Mouse (Mus musculus) megakaryocyte, embryonic 14.5 days (primary cell): ENCODE data around the gene Zbed5. TPM values are rescaled to one million over a fixed set of nuclear protein-coding genes. Genes with fewer than 3 reads are reported as not detected.

Source experiments
- H3K27me3 ChIP-seq: replicated peaks from 2 replicates; pipeline ENCODE3; 2012; ENCODE audit warnings: inconsistent platforms
- H3K36me3 ChIP-seq: replicated peaks from 2 replicates; pipeline ENCODE3; 2012; ENCODE audit warnings: low read length, inconsistent platforms, mixed read lengths
- H3K4me1 ChIP-seq: 2 replicates; pipeline ENCODE4 v1.6.1; 2012; ENCODE audit warnings: inconsistent platforms
- H3K4me3 ChIP-seq: replicated peaks from 2 replicates; pipeline ENCODE3; 2012; ENCODE audit warnings: moderate library complexity, mild to moderate bottlenecking, inconsistent platforms
- H3K9me3 ChIP-seq: 2 replicates; pipeline ENCODE4 v1.6.1; 2012; ENCODE audit warnings: inconsistent platforms
- FLI1 ChIP-seq: IDR thresholded peaks from 2 replicates; pipeline ENCODE4 v1.6.1; 2012; ENCODE audit warnings: low read length, inconsistent platforms, mixed read lengths
- GATA1 ChIP-seq: IDR thresholded peaks from 3 replicates; pipeline ENCODE4 v1.6.1; 2012; ENCODE audit warnings: mixed read lengths, low read length, inconsistent platforms, borderline replicate concordance
- polyA plus RNA-seq: library from polyadenylated mRNA; stranded (reverse); fragments of >175 nt; gene quantifications from 2 replicates; pipeline ENCODE4 v1.2.3, GENCODE M21; 2012; ENCODE audit warnings: low replicate concordance; ENCODE audit not compliant: insufficient read depth

Gene Zbed5
- polyA plus RNA-seq, result 2.8 TPM in 1 of 2 replicates, not detected in the other

DNA sequence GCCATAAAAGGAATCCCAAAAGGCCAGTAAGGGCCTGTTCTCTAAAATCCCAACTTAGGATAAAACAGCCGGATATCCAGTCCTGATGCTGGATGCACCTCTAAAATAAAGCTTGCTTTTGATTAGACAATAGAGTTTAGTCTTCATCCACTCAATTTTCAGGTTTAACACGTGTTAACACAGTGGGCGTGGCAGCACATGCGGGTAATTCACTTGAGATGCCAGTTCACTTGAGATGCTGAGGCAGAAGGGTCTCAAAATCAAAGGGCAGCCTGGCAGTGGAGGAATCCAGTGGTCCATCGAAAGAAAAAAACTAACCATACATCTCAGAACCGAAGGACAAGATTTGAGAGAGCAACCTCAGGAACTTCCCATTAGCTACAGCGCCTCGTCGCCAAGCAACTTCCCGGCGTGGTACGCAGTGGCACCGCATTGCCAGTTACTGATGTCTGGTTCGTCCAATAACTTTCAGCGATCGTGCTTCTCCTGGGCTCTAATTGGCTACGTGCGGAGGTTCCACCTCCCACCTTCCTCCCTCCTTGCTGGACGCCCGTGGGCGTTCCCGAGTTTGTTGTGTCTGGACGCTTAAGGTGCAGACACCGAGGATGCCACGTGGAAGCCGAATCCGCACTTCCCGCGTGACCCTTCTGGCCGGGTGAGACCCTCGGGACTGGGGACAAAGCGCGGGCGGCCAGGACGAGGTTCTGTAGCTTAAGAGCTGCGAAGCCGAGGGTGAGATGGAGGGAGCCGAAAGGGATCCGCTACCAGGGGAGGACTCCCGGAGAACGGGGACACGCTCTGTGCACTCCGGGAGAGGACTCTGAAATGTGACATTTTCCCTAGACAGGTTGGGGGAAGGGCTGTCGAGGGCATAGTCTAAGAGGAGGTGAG is at the start of gene Zbed5:
Zbed5 (plus strand) TSS at position 526 of the 891 bp plus-strand sequence.
- H3K36me3 ChIP-seq, result no peaks in the 10 kb centered on the region
- no peaks in the 10 kb centered on the region for H3K9me3 ChIP-seq
- peaks cover 16% of the 10 kb centered on the region for H3K4me1 ChIP-seq
- TF ChIP-seq FLI1, result no peak
- no peak for TF ChIP-seq GATA1
- peak within 1 kb of the TSS; percentile 92 for H3K4me3 ChIP-seq
- H3K27me3 ChIP-seq, result no peaks in the 10 kb centered on the region

- TF ChIP-seq FLI1 (no peak), GATA1 (no peak)
- Histone ChIP-seq H3K36me3 (peaks cover 34% of the 10 kb centered on the region), H3K9me3 (0 out of 2 replicates have a peak, but pooled peaks cover 4% of the 10 kb centered on the region), H3K4me1 (peaks cover 17% of the 10 kb centered on the region), H3K27me3 (no peaks in the 10 kb centered on the region), H3K4me3 (peak within 1 kb of the TSS; percentile 92)
Observed at GRCm38 (mm10) chr5:129846752-129847557, 48.6 kb upstream of the Zbed5 start, which contains the start of gene Sumf2. TSS of gene Sumf2 (plus strand) at chr5:129846986.

DNA sequence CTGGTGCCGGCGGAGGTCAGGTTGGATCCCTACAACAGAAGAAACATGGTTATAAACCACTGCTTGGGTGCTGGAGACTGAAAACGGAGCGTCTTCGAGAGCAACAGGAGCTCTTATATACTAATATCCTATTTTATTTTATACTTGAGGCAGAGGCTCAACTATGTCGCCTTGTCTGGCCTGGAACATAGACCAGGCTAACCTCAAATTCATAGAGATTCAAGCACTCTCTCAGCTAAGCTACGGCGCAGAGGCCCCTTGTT is 48.0 kb upstream of the Zbed5 start:
- Histone ChIP-seq H3K4me1 (peaks cover 17% of the 10 kb centered on the region), H3K4me3 (peak overlapping the region; percentile 92), H3K9me3 (0 out of 2 replicates have a peak, but pooled peaks cover 4% of the 10 kb centered on the region), H3K36me3 (peaks cover 35% of the 10 kb centered on the region), H3K27me3 (no peaks in the 10 kb centered on the region)
- no peak for TF ChIP-seq GATA1
- TF ChIP-seq FLI1, result no peak

- peaks cover 75% of the 10 kb centered on the region for H3K36me3 ChIP-seq
- no peak overlapping the region for H3K4me3 ChIP-seq
- no peak for TF ChIP-seq GATA1
- TF ChIP-seq FLI1, result no peak
- no peaks in the 10 kb centered on the region for H3K27me3 ChIP-seq
- no peaks in the 10 kb centered on the region for H3K4me1 ChIP-seq
- H3K9me3 ChIP-seq, result no peaks in the 10 kb centered on the region
Observed at GRCm38 (mm10) chr5:129855163-129855562, 40.4 kb upstream of the Zbed5 start.

DNA sequence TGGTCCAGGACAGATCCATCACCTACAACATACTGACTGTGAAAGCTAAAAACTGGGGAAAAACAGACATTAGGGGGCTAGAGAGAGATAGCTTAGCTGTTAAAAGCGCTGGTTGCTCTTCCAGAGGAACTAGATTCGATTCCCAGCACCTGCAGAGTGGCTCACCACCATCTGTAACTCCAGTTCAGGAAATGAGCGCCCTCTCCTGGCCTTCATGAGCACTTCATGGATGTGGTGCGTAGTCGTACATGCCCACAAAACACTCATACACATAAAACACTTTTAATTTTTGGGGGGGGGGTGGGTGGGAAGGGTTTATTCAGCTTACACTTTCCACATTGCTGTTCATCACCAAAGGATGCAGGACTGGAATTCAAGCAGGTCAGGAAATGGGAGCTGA is 39.1 kb upstream of the Zbed5 start:
- Histone ChIP-seq H3K4me3 (no peak overlapping the region), H3K27me3 (no peaks in the 10 kb centered on the region), H3K9me3 (no peaks in the 10 kb centered on the region), H3K4me1 (no peaks in the 10 kb centered on the region), H3K36me3 (peaks cover 84% of the 10 kb centered on the region)
- TF ChIP-seq FLI1, result no peak
- no peak for TF ChIP-seq GATA1

DNA sequence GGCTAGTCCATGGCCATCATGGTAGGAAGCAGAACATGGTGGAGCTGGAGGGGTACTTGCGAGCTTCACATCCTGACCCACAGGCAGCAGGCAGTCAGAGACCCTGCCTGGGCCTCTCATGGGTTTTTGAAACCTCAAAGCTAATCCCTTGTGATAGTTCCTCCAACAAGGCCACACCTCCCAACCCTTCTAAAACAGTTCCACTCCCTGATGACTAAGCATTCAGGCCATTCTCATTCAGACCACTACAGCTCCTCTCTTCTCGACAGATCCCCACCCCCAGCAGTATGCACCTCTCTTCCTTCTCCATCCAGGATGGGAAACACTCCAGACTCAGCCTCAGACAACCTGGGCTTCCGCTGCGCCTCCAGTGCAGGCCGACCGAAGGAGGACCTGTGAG is 33.2 kb upstream of the Zbed5 start:
- TF ChIP-seq GATA1 (no peak), FLI1 (no peak)
- Histone ChIP-seq H3K4me3 (peak overlapping the region; percentile 53), H3K36me3 (peaks cover 54% of the 10 kb centered on the region), H3K4me1 (peaks cover 12% of the 10 kb centered on the region), H3K9me3 (peaks cover 10% of the 10 kb centered on the region), H3K27me3 (no peaks in the 10 kb centered on the region)

GRCm38 (mm10) chr5:129864467-129864866 is 31.1 kb upstream of the Zbed5 start:
- Histone ChIP-seq H3K27me3 (no peaks in the 10 kb centered on the region), H3K36me3 (peaks cover 36% of the 10 kb centered on the region), H3K4me1 (peaks cover 12% of the 10 kb centered on the region), H3K9me3 (peaks cover 10% of the 10 kb centered on the region), H3K4me3 (peak overlapping the region; percentile 74)
- no peak for TF ChIP-seq FLI1
- no peak for TF ChIP-seq GATA1

GRCm38 (mm10) chr5:129865841-129866240 is 29.7 kb upstream of the Zbed5 start:
- H3K4me1 ChIP-seq, result peaks cover 12% of the 10 kb centered on the region
- peaks cover 22% of the 10 kb centered on the region for H3K36me3 ChIP-seq
- H3K4me3 ChIP-seq, result no peak overlapping the region
- TF ChIP-seq FLI1 (no peak), GATA1 (no peak)
- H3K27me3 ChIP-seq, result no peaks in the 10 kb centered on the region
- peaks cover 10% of the 10 kb centered on the region for H3K9me3 ChIP-seq

- Histone ChIP-seq H3K4me1 (peaks cover 11% of the 10 kb centered on the region), H3K9me3 (no peaks in the 10 kb centered on the region), H3K27me3 (peaks cover 5% of the 10 kb centered on the region), H3K4me3 (no peak overlapping the region), H3K36me3 (no peaks in the 10 kb centered on the region)
- TF ChIP-seq GATA1 (no peak), FLI1 (no peak)
Observed at GRCm38 (mm10) chr5:129869238-129869995, 26.1 kb upstream of the Zbed5 start.
